Mouse (Mus musculus) stomach, embryonic 15.5 days (tissue): Measurements from ENCODE around the gene St3gal3. TPM values are rescaled to one million over a fixed set of nuclear protein-coding genes. Genes with fewer than 3 reads are reported as not detected.

Experiments used
- ATAC-seq: fragments of 200-750 bp; cut with Nextera tagmentation; 2 replicates; pipeline ENCODE4 v1.8.0; 2017; ENCODE audit warnings: low read depth, moderate number of reproducible peaks, moderate TSS enrichment; ENCODE audit not compliant: insufficient read depth, low FRiP score
- H3K27ac ChIP-seq: fragments of 300-500 bp; sonication (generic); 2 replicates; pipeline ENCODE4 v1.5.1; 2015; ENCODE audit warnings: mild to moderate bottlenecking, inconsistent platforms
- H3K27me3 ChIP-seq: fragments of 300-500 bp; sonication (generic); replicated peaks from 2 replicates; pipeline ENCODE4 v1.6.1; 2015; ENCODE audit warnings: inconsistent platforms
- H3K36me3 ChIP-seq: fragments of 300-500 bp; sonication (generic); 2 replicates; pipeline ENCODE4 v1.6.1; 2015; ENCODE audit warnings: inconsistent platforms
- H3K4me1 ChIP-seq: fragments of 300-500 bp; sonication (generic); 2 replicates; pipeline ENCODE4 v1.6.1; 2015; ENCODE audit warnings: inconsistent platforms
- H3K4me2 ChIP-seq: fragments of 300-500 bp; sonication (generic); 2 replicates; pipeline ENCODE4 v1.6.1; 2015; ENCODE audit warnings: mild to moderate bottlenecking, inconsistent platforms
- H3K4me3 ChIP-seq: fragments of 300-500 bp; sonication (generic); replicated peaks from 2 replicates; pipeline ENCODE4 v1.5.1; 2015; ENCODE audit warnings: inconsistent platforms
- H3K9ac ChIP-seq: fragments of 300-500 bp; sonication (generic); 2 replicates; pipeline ENCODE4 v1.6.1; 2015; ENCODE audit warnings: inconsistent platforms
- H3K9me3 ChIP-seq: fragments of 300-500 bp; sonication (generic); 2 replicates; pipeline ENCODE4 v1.6.1; 2016; ENCODE audit warnings: inconsistent platforms
- whole genome bisulfite sequencing: fragments of 180-500 bp; shearing (Covaris S2); methylation state at CpG from one replicate; pipeline ENCODE4 v1.1.7; 2015; 5-methylcytosine and 5-hydroxymethylcytosine counted together
- polyA plus RNA-seq: library from polyadenylated mRNA; unstranded; fragments of >200 nt; fragmentation: Nextera tagmentation; extraction: Ambion mirVana; gene quantifications from 2 replicates; pipeline ENCODE4 v1.2.1, GENCODE M21; 2015

St3gal3 gene
- polyA plus RNA-seq, 1 experiment from 2014 or later = 6.4 TPM

DNA sequence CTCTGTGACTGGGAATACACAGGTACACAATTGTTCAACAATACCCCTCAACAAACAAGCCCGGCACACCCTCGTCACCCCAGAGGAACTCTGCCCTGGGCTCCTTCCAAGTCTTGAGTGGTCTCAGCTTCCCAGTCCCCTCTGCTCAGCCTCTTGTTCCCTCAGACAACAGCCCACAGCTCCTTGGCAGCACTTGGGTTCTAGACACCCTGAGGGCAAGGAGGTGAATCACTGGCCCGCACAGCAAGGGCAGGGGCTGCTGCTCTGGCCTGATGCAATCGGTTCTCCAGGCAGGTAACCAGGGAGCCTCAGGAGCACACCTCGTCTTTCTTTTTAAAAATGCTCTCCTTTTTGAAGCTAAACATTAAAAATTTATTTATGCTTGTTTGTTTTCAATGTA is 201.5 kb downstream of the St3gal3 start:
- H3K4me3 ChIP-seq = no peak overlapping the region
- no peaks in the 10 kb centered on the region for H3K36me3 ChIP-seq
- 80% methylated on average over 5 of the region's 5 CpGs for WGBS
- H3K4me1 ChIP-seq = peaks cover 20% of the 10 kb centered on the region
- no peaks in the 10 kb centered on the region for H3K9me3 ChIP-seq
- H3K9ac ChIP-seq = no peak overlapping the region
- H3K27me3 ChIP-seq = 0 out of 2 replicates have a peak, but pooled peaks cover 3% of the 10 kb centered on the region
- no peak overlapping the region for H3K4me2 ChIP-seq
- H3K27ac ChIP-seq = no peak overlapping the region
- no peak for ATAC-seq

DNA sequence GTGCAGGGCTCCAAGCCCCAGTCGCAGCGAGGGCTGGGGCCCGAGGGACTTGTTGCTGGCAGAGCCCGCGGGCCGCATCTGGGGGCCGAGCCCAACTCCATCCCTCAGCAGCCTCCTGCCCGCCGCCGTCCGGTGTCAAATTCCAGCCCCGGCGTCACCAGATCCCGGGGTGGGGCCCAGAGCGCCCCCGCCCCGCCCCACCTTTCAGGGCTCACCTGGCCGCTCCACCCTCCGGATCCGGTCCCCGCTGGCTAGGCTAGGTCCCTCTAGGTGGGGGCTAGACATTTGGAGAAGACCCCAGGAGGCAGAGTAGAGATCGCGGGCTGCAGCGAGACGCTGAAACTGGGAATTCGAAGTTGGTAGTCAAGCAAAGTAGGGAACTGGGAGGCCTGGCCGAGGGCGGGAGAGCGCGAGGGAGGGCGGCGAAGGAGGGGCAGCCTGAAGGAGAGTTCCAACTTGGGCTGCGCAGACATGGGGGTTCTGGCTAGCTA is 205.3 kb downstream of the St3gal3 start, which contains the start of gene Artn:
Gene Artn, minus strand, starts transcription at position 373 of the 491 bp plus-strand sequence.
- Histone ChIP-seq H3K4me2 (peak within 1 kb of the TSS; percentile 94), H3K9ac (peak within 1 kb of the TSS; percentile 40), H3K4me1 (peaks cover 41% of the 10 kb centered on the region), H3K36me3 (no peaks in the 10 kb centered on the region), H3K27ac (peak within 1 kb of the TSS; percentile 65), H3K9me3 (no peaks in the 10 kb centered on the region), H3K4me3 (peak within 1 kb of the TSS; percentile 46), H3K27me3 (peaks cover 26% of the 10 kb centered on the region)
- WGBS = 1% methylated on average over 27 of the region's 33 CpGs
- ATAC-seq = peak; percentile 64

DNA sequence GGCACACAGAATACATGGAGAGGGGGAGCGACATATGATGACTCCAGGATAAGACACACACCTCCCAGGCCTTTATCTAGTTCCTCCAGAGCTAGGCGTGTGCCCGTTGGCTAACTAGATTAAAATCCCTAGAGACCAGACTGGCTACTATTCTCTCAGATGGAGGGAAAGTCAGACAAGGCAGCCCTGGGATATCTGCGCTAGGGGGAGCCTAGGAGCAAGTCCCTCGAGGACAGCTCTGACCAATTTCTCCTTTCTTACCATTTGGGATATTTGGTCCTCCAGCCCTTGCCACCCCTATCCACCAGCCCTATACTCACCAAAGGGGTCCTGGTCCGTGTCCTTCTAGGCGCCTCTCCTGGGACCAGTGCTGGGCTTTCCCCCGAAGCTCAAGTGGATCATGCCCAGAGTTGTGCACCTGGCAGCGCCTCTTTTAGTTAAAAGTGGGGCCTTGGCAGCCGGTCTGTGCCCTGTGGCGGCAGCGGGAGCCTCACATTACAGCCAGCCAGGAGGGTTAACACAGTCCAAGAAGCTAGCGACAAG is 205.9 kb downstream of the St3gal3 start:
- Histone ChIP-seq H3K36me3 (no peaks in the 10 kb centered on the region), H3K9ac (peak overlapping the region; percentile 40), H3K27me3 (peaks cover 26% of the 10 kb centered on the region), H3K4me2 (peak overlapping the region; percentile 94), H3K4me3 (peak overlapping the region; percentile 46), H3K4me1 (peaks cover 41% of the 10 kb centered on the region), H3K27ac (peak overlapping the region; percentile 65), H3K9me3 (no peaks in the 10 kb centered on the region)
- ATAC-seq = peak; percentile 70
- WGBS = 4% methylated on average over 13 of the region's 13 CpGs

DNA sequence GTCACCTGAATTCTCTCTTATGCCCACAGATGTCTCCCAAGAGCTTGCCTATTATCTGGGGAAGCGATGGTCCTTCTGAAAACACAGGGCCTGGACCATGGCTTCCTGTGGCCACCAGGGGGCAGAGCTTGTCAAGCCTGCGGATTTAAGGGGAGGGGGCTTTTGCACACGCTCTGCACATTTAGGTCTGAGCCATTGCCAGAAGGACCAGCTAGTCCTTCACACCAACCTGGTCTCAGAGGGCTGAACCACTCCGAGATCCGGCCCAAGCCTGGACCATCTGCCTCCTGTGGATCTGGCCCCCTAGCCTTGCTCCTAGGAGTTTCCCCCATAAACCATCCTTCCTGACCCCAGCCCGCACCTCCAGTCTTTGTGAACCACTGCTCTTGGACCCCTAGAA is 206.5 kb downstream of the St3gal3 start:
- ATAC-seq = no peak; the same call in 1 of the 2 replicates
- Histone ChIP-seq H3K9ac (no peak overlapping the region), H3K4me1 (peaks cover 41% of the 10 kb centered on the region), H3K27ac (peak overlapping the region; percentile 31; the same call in 1 of the 2 replicates), H3K4me3 (peak overlapping the region; percentile 46), H3K36me3 (no peaks in the 10 kb centered on the region), H3K9me3 (no peaks in the 10 kb centered on the region), H3K27me3 (peaks cover 26% of the 10 kb centered on the region), H3K4me2 (peak overlapping the region; percentile 94)
- 26% methylated on average over 6 of the region's 6 CpGs for WGBS

DNA sequence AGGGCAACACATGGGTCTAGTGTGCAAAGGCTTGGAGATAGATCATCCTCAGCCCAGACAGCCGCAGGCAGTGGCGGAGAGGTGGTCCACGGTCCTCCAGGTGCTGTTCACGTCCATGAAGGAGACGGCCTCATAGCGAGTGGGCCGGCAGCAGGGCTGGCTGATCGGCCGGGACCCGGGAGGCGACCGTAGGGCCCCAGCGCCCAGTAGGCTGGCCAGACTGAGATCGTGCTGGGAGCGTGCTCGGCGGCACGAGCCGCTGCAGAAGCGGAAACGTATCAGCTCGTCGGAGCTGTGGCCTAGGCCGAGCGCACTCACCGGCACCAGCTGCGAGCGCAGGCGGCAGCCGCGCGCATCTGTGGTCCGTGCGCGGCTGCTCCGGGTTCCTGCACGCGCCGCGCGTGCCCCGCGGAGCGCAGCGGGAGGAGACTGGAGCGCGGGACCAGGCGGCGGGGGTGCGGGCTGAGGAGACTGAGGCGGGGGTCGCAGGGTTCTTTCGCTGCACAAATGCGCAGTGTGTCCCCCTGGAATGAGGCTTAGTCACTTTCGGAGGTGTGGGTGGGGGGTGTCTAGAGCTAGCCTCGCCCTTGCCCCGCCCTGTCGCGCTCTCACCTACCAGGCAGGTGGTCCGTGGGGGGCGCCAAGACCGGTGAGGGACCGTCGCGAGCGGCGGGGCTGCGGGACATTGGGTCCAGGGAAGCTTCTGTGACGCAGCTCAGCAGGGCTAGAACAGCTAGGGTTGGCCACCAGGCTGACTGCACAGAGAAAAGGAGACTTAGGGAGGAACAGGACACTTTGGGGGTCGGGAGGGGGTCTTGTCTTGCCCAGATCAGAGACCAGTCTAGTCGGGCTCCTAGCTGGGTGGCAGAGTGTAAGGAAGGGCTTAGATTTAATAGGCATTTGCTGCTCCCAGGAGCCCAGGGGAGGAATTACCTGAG is 207.9 kb downstream of the St3gal3 start:
- Histone ChIP-seq H3K4me2 (peak overlapping the region; percentile 94), H3K9me3 (no peaks in the 10 kb centered on the region), H3K27ac (no peak overlapping the region), H3K4me1 (peaks cover 41% of the 10 kb centered on the region), H3K9ac (peak overlapping the region; percentile 29), H3K4me3 (peak overlapping the region; percentile 46), H3K27me3 (peaks cover 26% of the 10 kb centered on the region), H3K36me3 (no peaks in the 10 kb centered on the region)
- ATAC-seq = peak; percentile 32; the same call in 1 of the 2 replicates
- 3% methylated on average over 71 of the region's 71 CpGs for WGBS

DNA sequence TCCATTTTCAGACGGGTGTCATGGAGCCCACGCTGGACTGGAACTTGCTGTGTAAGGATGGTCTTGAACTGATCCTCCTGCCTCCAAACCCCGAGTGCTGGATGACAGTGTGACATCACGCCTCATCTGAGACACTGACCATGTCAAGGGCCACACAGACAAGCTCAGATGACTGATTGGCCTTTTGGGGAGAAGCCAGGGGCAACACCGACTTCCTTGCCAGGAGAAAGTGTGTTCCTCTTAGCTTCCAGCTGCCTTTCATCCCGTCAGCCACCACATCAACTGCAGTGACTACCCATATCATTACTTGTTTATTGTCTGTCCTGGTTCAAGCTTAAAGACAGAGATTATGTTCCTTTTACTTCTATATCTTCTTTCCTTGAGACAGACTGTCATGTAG is 209.8 kb downstream of the St3gal3 start:
- H3K4me3 ChIP-seq = no peak overlapping the region
- H3K27ac ChIP-seq = no peak overlapping the region
- H3K9ac ChIP-seq = no peak overlapping the region
- H3K36me3 ChIP-seq = no peaks in the 10 kb centered on the region
- peaks cover 26% of the 10 kb centered on the region for H3K27me3 ChIP-seq
- no peaks in the 10 kb centered on the region for H3K9me3 ChIP-seq
- WGBS = 41% methylated on average over 6 of the region's 6 CpGs
- H3K4me1 ChIP-seq = peaks cover 37% of the 10 kb centered on the region
- ATAC-seq = no peak
- no peak overlapping the region for H3K4me2 ChIP-seq

DNA sequence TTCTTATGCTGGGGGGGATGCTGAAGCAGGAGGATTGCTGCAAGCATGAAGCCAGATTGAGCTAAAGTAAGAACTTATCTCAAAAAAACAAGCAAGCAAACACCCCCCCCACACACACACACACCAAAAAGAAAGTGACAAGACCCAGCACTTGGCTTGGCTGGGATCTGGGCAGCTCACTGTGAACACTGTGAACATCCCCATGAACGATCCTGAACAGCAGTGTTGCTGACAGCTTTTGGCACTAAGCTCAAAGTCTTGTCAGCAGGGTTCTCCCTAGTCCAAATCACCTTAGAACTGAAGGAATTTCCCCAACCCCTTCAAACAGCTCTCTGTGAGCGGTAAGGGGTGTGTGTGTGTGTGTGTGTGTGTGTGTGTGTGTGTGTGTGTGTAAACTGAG is 211.3 kb downstream of the St3gal3 start:
- peaks cover 23% of the 10 kb centered on the region for H3K27me3 ChIP-seq
- peaks cover 22% of the 10 kb centered on the region for H3K4me1 ChIP-seq
- no peak overlapping the region for H3K4me3 ChIP-seq
- H3K36me3 ChIP-seq = no peaks in the 10 kb centered on the region
- no peak overlapping the region for H3K4me2 ChIP-seq
- H3K9ac ChIP-seq = no peak overlapping the region
- no peak for ATAC-seq
- H3K27ac ChIP-seq = no peak overlapping the region
- H3K9me3 ChIP-seq = no peaks in the 10 kb centered on the region
- 49% methylated on average over 2 of the region's 2 CpGs for WGBS

DNA sequence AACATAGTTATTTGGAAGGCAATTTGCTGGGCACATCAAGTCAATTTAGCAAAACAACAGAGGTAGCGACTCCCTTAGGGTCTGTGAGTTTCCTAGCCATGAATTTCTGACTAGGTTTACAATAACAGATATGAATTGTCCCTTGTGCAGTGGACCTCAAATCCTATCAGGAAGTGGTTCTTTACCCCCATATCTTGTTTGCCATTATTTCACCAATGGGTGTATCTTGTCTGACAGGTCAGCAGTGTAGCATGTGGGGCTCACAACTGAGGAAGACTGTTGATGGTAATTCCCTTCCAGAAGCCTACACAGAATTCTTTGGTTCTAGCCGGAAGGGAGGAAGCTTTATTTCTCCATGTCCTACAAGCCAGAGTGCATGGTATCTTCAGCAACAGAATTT is 213.4 kb downstream of the St3gal3 start:
- H3K9ac ChIP-seq = no peak overlapping the region
- H3K27ac ChIP-seq = no peak overlapping the region
- peaks cover 11% of the 10 kb centered on the region for H3K27me3 ChIP-seq
- no peaks in the 10 kb centered on the region for H3K36me3 ChIP-seq
- no peak overlapping the region for H3K4me2 ChIP-seq
- H3K4me3 ChIP-seq = no peak overlapping the region
- peaks cover 8% of the 10 kb centered on the region; the same call in 1 of the 2 replicates for H3K4me1 ChIP-seq
- H3K9me3 ChIP-seq = no peaks in the 10 kb centered on the region
- ATAC-seq = no peak
- 85% methylated on average over 2 of the region's 2 CpGs for WGBS

DNA sequence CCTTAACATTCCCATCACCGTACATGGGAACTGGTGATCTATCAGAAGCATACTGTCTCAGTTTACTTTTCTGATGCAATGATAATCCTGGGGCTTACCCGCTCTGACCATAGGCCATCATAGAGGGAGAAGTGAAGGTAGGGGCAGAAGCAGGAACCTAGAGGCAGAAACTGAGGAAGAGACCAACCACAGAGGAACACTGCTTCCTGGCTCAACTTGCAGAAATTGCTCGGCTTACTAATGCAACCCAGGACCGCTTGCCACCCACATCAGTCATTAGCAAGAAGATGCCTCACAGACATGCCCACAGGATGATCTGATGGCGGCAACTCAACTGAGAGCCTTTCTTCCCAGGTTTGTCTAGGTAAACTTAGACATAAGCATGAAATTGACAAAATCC is 216.0 kb downstream of the St3gal3 start:
- H3K9ac ChIP-seq = no peak overlapping the region
- no peaks in the 10 kb centered on the region for H3K36me3 ChIP-seq
- no peaks in the 10 kb centered on the region for H3K9me3 ChIP-seq
- ATAC-seq = no peak
- H3K27ac ChIP-seq = peak overlapping the region; percentile 65
- no peak overlapping the region for H3K4me3 ChIP-seq
- H3K27me3 ChIP-seq = no peaks in the 10 kb centered on the region; the same call in 1 of the 2 replicates
- no peak overlapping the region for H3K4me2 ChIP-seq
- WGBS = 66% methylated on average over 5 of the region's 5 CpGs
- H3K4me1 ChIP-seq = peaks cover 20% of the 10 kb centered on the region

DNA sequence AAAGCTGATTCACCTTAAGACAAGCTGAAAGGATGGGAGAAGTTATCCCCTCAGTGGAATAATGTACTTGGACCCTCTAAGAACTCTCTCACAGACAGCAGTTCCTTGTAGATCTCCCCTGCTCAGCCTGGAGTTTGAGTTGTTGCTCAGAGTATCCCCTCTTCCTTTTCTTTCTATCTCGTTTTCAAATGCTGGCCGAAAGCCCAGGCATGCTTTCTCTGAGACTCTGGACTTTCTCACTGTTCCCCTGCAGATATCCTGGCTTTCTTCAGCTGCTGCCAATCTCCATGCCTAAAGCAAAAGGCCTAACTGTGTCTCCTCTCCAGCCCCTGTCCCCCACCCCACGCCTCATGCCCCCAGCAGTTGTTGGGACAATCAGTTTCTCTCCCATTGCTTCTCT is 216.5 kb downstream of the St3gal3 start:
- Histone ChIP-seq H3K4me2 (no peak overlapping the region), H3K27me3 (no peaks in the 10 kb centered on the region; the same call in 1 of the 2 replicates), H3K9ac (no peak overlapping the region), H3K36me3 (no peaks in the 10 kb centered on the region), H3K4me3 (no peak overlapping the region), H3K9me3 (no peaks in the 10 kb centered on the region), H3K27ac (peak overlapping the region; percentile 65), H3K4me1 (peaks cover 25% of the 10 kb centered on the region)
- WGBS = 41% methylated on average over 3 of the region's 3 CpGs
- no peak for ATAC-seq

DNA sequence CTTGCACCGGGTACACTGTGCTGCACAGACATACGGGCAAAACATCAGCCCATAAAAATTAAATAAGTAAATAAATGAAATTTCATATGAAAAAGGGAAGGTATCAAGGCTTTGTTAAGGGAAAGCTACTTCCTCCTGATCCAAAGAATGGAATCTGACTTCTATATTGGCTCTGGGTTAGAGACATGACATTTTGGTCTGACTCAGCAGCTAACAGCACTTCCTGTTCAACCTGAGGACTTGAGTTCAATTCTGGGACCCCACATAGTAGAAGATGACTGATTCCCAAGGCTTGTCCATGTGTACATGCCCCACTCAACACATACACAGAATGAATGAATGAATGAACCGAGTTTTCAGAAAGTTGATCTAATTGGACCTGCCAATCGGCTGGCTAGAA is 216.9 kb downstream of the St3gal3 start:
- no peak overlapping the region for H3K4me3 ChIP-seq
- H3K36me3 ChIP-seq = no peaks in the 10 kb centered on the region
- no peaks in the 10 kb centered on the region; the same call in 1 of the 2 replicates for H3K27me3 ChIP-seq
- ATAC-seq = no peak
- peaks cover 29% of the 10 kb centered on the region for H3K4me1 ChIP-seq
- H3K9ac ChIP-seq = no peak overlapping the region
- no peak overlapping the region for H3K4me2 ChIP-seq
- WGBS = 82% methylated on average over 4 of the region's 4 CpGs
- H3K9me3 ChIP-seq = no peaks in the 10 kb centered on the region
- H3K27ac ChIP-seq = peak overlapping the region; percentile 65; the same call in 1 of the 2 replicates

DNA sequence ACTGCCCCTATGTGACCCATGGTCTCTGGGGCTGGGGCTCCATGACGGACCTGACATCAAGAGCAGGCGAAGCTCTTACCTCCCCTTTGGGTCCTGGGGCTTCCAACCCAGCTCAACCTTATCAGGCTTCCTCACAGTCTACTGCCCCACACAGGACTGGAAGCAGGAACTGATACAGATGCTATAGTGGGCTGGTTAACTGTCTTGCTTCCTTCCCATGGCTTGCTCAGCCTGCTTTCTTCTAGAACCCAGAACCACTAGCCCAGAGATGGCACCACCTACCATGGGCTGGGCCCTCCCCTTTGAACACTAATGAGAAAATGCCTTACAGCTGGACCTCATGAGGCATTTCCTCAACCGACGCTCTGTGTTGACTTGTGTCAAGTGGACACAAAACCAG is 217.3 kb downstream of the St3gal3 start:
- H3K27ac ChIP-seq = no peak overlapping the region; the same call in 1 of the 2 replicates
- 86% methylated on average over 4 of the region's 4 CpGs for WGBS
- H3K9me3 ChIP-seq = no peaks in the 10 kb centered on the region
- H3K4me2 ChIP-seq = no peak overlapping the region
- H3K4me1 ChIP-seq = peaks cover 34% of the 10 kb centered on the region
- H3K27me3 ChIP-seq = no peaks in the 10 kb centered on the region; the same call in 1 of the 2 replicates
- no peaks in the 10 kb centered on the region for H3K36me3 ChIP-seq
- H3K4me3 ChIP-seq = no peak overlapping the region
- no peak for ATAC-seq
- H3K9ac ChIP-seq = no peak overlapping the region
